Mouse (Mus musculus): Measurements from ENCODE around the gene Morc1.

Morc1 gene

GRCm38 (mm10) chr16:48431027-48431426 is at the start of gene Morc1:
Morc1 (plus strand) TSS chr16:48431237.
- DNase-seq (ENCODE audit: low read depth), result no peak

- no peak for DNase-seq (ENCODE audit: low read depth)
These were observed 47.3 kb upstream of the Morc1 start for GRCm38 (mm10) chr16:48383582-48384257.

- no peak for DNase-seq (ENCODE audit: low read depth)
These were observed 44.1 kb upstream of the Morc1 start for GRCm38 (mm10) chr16:48386982-48387381.

GRCm38 (mm10) chr16:48395278-48395677 is 35.8 kb upstream of the Morc1 start:
- no peak for DNase-seq (ENCODE audit: low read depth)

GRCm38 (mm10) chr16:48402963-48403362 is 28.1 kb upstream of the Morc1 start:
- no peak for DNase-seq (ENCODE audit: low read depth)

GRCm38 (mm10) chr16:48403423-48403822 is 27.6 kb upstream of the Morc1 start:
- DNase-seq (ENCODE audit: low read depth), result no peak

GRCm38 (mm10) chr16:48404009-48404408 is 27.0 kb upstream of the Morc1 start:
- no peak for DNase-seq (ENCODE audit: low read depth)

GRCm38 (mm10) chr16:48405674-48406403 is 25.2 kb upstream of the Morc1 start:
- DNase-seq (ENCODE audit: low read depth), result no peak

GRCm38 (mm10) chr16:48409580-48409979 is 21.5 kb upstream of the Morc1 start:
- no peak for DNase-seq (ENCODE audit: low read depth)

GRCm38 (mm10) chr16:48410125-48410524 is 20.9 kb upstream of the Morc1 start:
- no peak for DNase-seq (ENCODE audit: low read depth)

GRCm38 (mm10) chr16:48412246-48412645 is 18.8 kb upstream of the Morc1 start, which contains the start of gene Gm5485:
Gm5485 (minus strand) TSS chr16:48412416.
- DNase-seq (ENCODE audit: low read depth), result no peak

GRCm38 (mm10) chr16:48418557-48418956 is 12.5 kb upstream of the Morc1 start:
- no peak for DNase-seq (ENCODE audit: low read depth)

GRCm38 (mm10) chr16:48419035-48419434 is 12.0 kb upstream of the Morc1 start:
- no peak for DNase-seq (ENCODE audit: low read depth)

- DNase-seq (ENCODE audit: low read depth), result no peak
These were observed 8.5 kb upstream of the Morc1 start for GRCm38 (mm10) chr16:48422501-48422900.

- no peak for DNase-seq (ENCODE audit: low read depth)
These were observed 7.0 kb upstream of the Morc1 start for GRCm38 (mm10) chr16:48424069-48424468.

GRCm38 (mm10) chr16:48429427-48429826 is 1.6 kb upstream of the Morc1 start:
- DNase-seq (ENCODE audit: low read depth), result no peak

GRCm38 (mm10) chr16:48435454-48435853 is 4.4 kb downstream of the Morc1 start:
- DNase-seq (ENCODE audit: low read depth), result no peak

- DNase-seq (ENCODE audit: low read depth), result no peak
These were observed 6.4 kb downstream of the Morc1 start for GRCm38 (mm10) chr16:48437476-48437875.

- DNase-seq (ENCODE audit: low read depth), result no peak
These were observed 13.6 kb downstream of the Morc1 start for GRCm38 (mm10) chr16:48444589-48444988.

GRCm38 (mm10) chr16:48446161-48446925 is 15.3 kb downstream of the Morc1 start:
- no peak for DNase-seq (ENCODE audit: low read depth)

GRCm38 (mm10) chr16:48453264-48453663 is 22.2 kb downstream of the Morc1 start:
- no peak for DNase-seq (ENCODE audit: low read depth)

- DNase-seq (ENCODE audit: low read depth), result no peak
These were observed 42.4 kb downstream of the Morc1 start for GRCm38 (mm10) chr16:48473396-48473795.
